24 mouse cellular contexts compared by ENCODE assay signal in the genomic region with DNA sequence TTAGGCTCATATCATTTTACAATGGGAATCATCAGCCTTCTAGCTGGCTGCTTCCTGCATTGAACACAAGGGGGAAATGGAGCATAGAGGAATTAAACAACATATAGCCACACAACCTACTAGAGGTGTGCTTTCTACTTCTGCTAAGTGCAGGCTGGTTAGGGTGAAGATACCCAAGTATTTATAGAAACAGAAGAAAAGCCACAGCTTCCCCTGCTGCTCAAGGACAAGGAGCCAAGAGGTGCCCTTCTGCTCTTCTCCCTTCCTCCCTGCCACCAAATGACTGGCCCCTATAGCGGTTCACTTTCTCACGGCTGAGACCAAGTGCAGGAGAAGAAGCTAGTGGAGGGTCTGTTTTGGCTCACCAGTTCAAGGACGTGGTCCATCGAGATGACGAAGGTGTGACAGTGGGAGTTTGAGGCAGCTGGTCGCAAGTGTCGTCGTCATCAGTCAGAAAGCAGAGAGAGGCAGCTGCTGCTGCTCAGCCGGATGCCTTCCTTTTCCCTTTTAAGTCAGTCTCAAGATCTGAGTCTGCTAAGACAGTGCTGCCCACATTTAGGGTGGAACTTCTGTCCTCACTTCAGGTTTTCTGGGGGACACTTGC.
DNase-seq lines count a peak whose midpoint lies in the region; ATAC-seq and TF ChIP-seq lines count a peak whose summit lies in the region.
"Had no signal": no experiment of that assay in that cellular context is flagged by ENCODE, and none has a peak within 500 bp of the region (broad histone marks: within the 10 kb centered on the region; RNA-seq: fewer than 3 reads in every experiment).

No protein-coding gene starts in this region.

- H3K36me3 ChIP-seq in kidney, postnatal 0 days (ENCODE audit: insufficient read depth, low read length) = no peaks in the 10 kb centered on the region
- no peaks in the 10 kb centered on the region for H3K36me3 ChIP-seq in lung, postnatal 0 days (ENCODE audit: insufficient read depth, low read length)
- H3K36me3 ChIP-seq in megakaryocyte, embryonic 14.5 days (replicated peaks; ENCODE audit: low read length) = no peaks in the 10 kb centered on the region
- H3K36me3 ChIP-seq: embryonic facial prominence, embryonic 10.5 days; kidney, embryonic 15.5 days; limb, embryonic 13.5 days; liver, embryonic 13.5 days; lung, embryonic 15.5 days; midbrain, embryonic 13.5 days; neural tube, embryonic 13.5 days had no signal

- H3K27me3 ChIP-seq in kidney, postnatal 0 days (ENCODE audit: insufficient read depth, low read length) = no peaks in the 10 kb centered on the region
- no peaks in the 10 kb centered on the region for H3K27me3 ChIP-seq in lung, postnatal 0 days (replicated peaks; ENCODE audit: insufficient read depth, low read length)
- H3K27me3 ChIP-seq in megakaryocyte, embryonic 14.5 days (replicated peaks) = no peaks in the 10 kb centered on the region
- H3K27me3 ChIP-seq: kidney, embryonic 15.5 days; limb, embryonic 13.5 days; liver, embryonic 13.5 days; lung, embryonic 15.5 days; midbrain, embryonic 13.5 days; neural tube, embryonic 13.5 days had no signal

- no peak overlapping the region for H3K4me2 ChIP-seq in kidney, postnatal 0 days (ENCODE audit: low read length)
- H3K4me2 ChIP-seq in lung, postnatal 0 days (replicated peaks; ENCODE audit: low read depth, low read length) = no peak overlapping the region
- H3K4me2 ChIP-seq: hindbrain, embryonic 14.5 days; kidney, embryonic 15.5 days; limb, embryonic 13.5 days; liver, embryonic 13.5 days; lung, embryonic 15.5 days; midbrain, embryonic 13.5 days; neural tube, embryonic 13.5 days had no signal

- no peak overlapping the region for H3K27ac ChIP-seq in kidney, postnatal 0 days
- H3K27ac ChIP-seq in lung, postnatal 0 days (ENCODE audit: low read length) = no peak overlapping the region
- H3K27ac ChIP-seq: embryonic facial prominence, embryonic 10.5 days; hindbrain, embryonic 14.5 days; kidney, embryonic 15.5 days; limb, embryonic 13.5 days; liver, embryonic 13.5 days; lung, embryonic 15.5 days; midbrain, embryonic 13.5 days; neural tube, embryonic 13.5 days had no signal

- H3K9ac ChIP-seq in kidney, postnatal 0 days (ENCODE audit: low read depth, low read length) = no peak overlapping the region
- H3K9ac ChIP-seq in lung, postnatal 0 days (replicated peaks; ENCODE audit: low read depth) = no peak overlapping the region
- H3K9ac ChIP-seq: hindbrain, embryonic 14.5 days; kidney, embryonic 15.5 days; limb, embryonic 13.5 days; liver, embryonic 13.5 days; lung, embryonic 15.5 days; midbrain, embryonic 13.5 days; neural tube, embryonic 13.5 days had no signal

- H3K4me3 ChIP-seq in kidney, postnatal 0 days (replicated peaks; ENCODE audit: low read depth, low read length) = no peak overlapping the region
- no peak overlapping the region for H3K4me3 ChIP-seq in lung, postnatal 0 days (ENCODE audit: low read depth, low read length)
- peak overlapping the region; percentile 66 for H3K4me3 ChIP-seq in megakaryocyte, embryonic 14.5 days (replicated peaks)
- H3K4me3 ChIP-seq: embryonic facial prominence, embryonic 10.5 days; kidney, embryonic 15.5 days; limb, embryonic 13.5 days; liver, embryonic 13.5 days; lung, embryonic 15.5 days; midbrain, embryonic 13.5 days; neural tube, embryonic 13.5 days had no signal

- no peaks in the 10 kb centered on the region for H3K4me1 ChIP-seq in kidney, postnatal 0 days (replicated peaks; ENCODE audit: insufficient read depth, low read length)
- H3K4me1 ChIP-seq in lung, postnatal 0 days (ENCODE audit: insufficient read depth, low read depth, low read length) = no peaks in the 10 kb centered on the region
- H3K4me1 ChIP-seq in megakaryocyte, embryonic 14.5 days = peaks cover 52% of the 10 kb centered on the region
- H3K4me1 ChIP-seq: embryonic facial prominence, embryonic 10.5 days; kidney, embryonic 15.5 days; limb, embryonic 13.5 days; lung, embryonic 15.5 days; midbrain, embryonic 13.5 days; neural tube, embryonic 13.5 days had no signal

- DNase-seq in adrenal gland, adult 8-10 months = peak; percentile 14
- DNase-seq in adrenal gland, postnatal 10 days = no peak
- DNase-seq in kidney, postnatal 0 days (ENCODE audit: low spot score) = no peak
- no peak for DNase-seq in kidney, adult 8-10 months
- DNase-seq in lung, postnatal 0 days (ENCODE audit: low spot score) = no peak
- DNase-seq in lung, postnatal 25 days (ENCODE audit: low spot score) = no peak
- no peak for DNase-seq in neural tube, embryonic 10.5 days (ENCODE audit: extremely low spot score, low spot score)
- DNase-seq: cerebellum, adult 9-10 months; gastrocnemius, postnatal 36 days; kidney, postnatal 4 days; layer of hippocampus, postnatal 36 days; liver, embryonic 13.5 days; right cerebral cortex, postnatal 25 days; spleen, adult 18-20 months; thymus, postnatal 14 days had no signal

- peak; percentile 18; the same call in 1 of the 2 replicates for TF ChIP-seq CTCF in kidney, postnatal 0 days (IDR thresholded peaks at IDR 0.05; ENCODE audit: low read depth)
- peak; percentile 27 for TF ChIP-seq CTCF in lung, postnatal 0 days (IDR thresholded peaks at IDR 0.05)

- no peak for ATAC-seq in kidney, postnatal 0 days (replicated peaks; ENCODE audit: low FRiP score, low read depth)
- no peak for ATAC-seq in lung, postnatal 0 days
- ATAC-seq: forebrain, embryonic 16.5 days; midbrain, embryonic 13.5 days had no signal

- no peaks in the 10 kb centered on the region for H3K9me3 ChIP-seq in kidney, postnatal 0 days (replicated peaks; ENCODE audit: low read length)
- no peaks in the 10 kb centered on the region for H3K9me3 ChIP-seq in lung, postnatal 0 days (ENCODE audit: low read length)
- no peaks in the 10 kb centered on the region for H3K9me3 ChIP-seq in megakaryocyte, embryonic 14.5 days
- H3K9me3 ChIP-seq: embryonic facial prominence, embryonic 10.5 days; kidney, embryonic 15.5 days; limb, embryonic 13.5 days; liver, embryonic 13.5 days; lung, embryonic 15.5 days; midbrain, embryonic 13.5 days; neural tube, embryonic 13.5 days had no signal

- WGBS in kidney, postnatal 0 days = 61% methylated on average over 9 of the region's 9 CpGs
- WGBS in lung, postnatal 0 days = 66% methylated on average over 9 of the region's 9 CpGs

- no peak for TF ChIP-seq EP300 in lung, postnatal 0 days (IDR thresholded peaks at IDR 0.05)
